Mouse (Mus musculus) stomach, embryonic 15.5 days (tissue): ENCODE results near the gene Mrpl53. TPM values are rescaled to one million over a fixed set of nuclear protein-coding genes. Genes with fewer than 3 reads are reported as not detected.

Experiments used
- ATAC-seq: fragments of 200-750 bp; cut with Nextera tagmentation; 2 replicates; pipeline ENCODE4 v1.8.0; 2017; ENCODE audit warnings: low read depth, moderate number of reproducible peaks, moderate TSS enrichment; ENCODE audit not compliant: insufficient read depth, low FRiP score
- H3K27ac ChIP-seq: fragments of 300-500 bp; sonication (generic); 2 replicates; pipeline ENCODE4 v1.5.1; 2015; ENCODE audit warnings: mild to moderate bottlenecking, inconsistent platforms
- H3K27me3 ChIP-seq: fragments of 300-500 bp; sonication (generic); replicated peaks from 2 replicates; pipeline ENCODE4 v1.6.1; 2015; ENCODE audit warnings: inconsistent platforms
- H3K36me3 ChIP-seq: fragments of 300-500 bp; sonication (generic); 2 replicates; pipeline ENCODE4 v1.6.1; 2015; ENCODE audit warnings: inconsistent platforms
- H3K4me1 ChIP-seq: fragments of 300-500 bp; sonication (generic); 2 replicates; pipeline ENCODE4 v1.6.1; 2015; ENCODE audit warnings: inconsistent platforms
- H3K4me2 ChIP-seq: fragments of 300-500 bp; sonication (generic); 2 replicates; pipeline ENCODE4 v1.6.1; 2015; ENCODE audit warnings: mild to moderate bottlenecking, inconsistent platforms
- H3K4me3 ChIP-seq: fragments of 300-500 bp; sonication (generic); replicated peaks from 2 replicates; pipeline ENCODE4 v1.5.1; 2015; ENCODE audit warnings: inconsistent platforms
- H3K9ac ChIP-seq: fragments of 300-500 bp; sonication (generic); 2 replicates; pipeline ENCODE4 v1.6.1; 2015; ENCODE audit warnings: inconsistent platforms
- H3K9me3 ChIP-seq: fragments of 300-500 bp; sonication (generic); 2 replicates; pipeline ENCODE4 v1.6.1; 2016; ENCODE audit warnings: inconsistent platforms
- WGBS: fragments of 180-500 bp; shearing (Covaris S2); methylation state at CpG from one replicate; pipeline ENCODE4 v1.1.7; 2015; 5-methylcytosine and 5-hydroxymethylcytosine counted together
- polyA plus RNA-seq: library from polyadenylated mRNA; unstranded; fragments of >200 nt; fragmentation: Nextera tagmentation; extraction: Ambion mirVana; gene quantifications from 2 replicates; pipeline ENCODE4 v1.2.1, GENCODE M21; 2015

Gene Mrpl53
- polyA plus RNA-seq = 122 and 136 TPM in 2 replicates

GRCm38 (mm10) chr6:83108762-83109668, at the start of gene Mrpl53:
TSS of gene Mrpl53 (plus strand) at chr6:83109040.
- WGBS = under 1% methylated on average over 76 of the region's 76 CpGs
- Histone ChIP-seq H3K36me3 (no peaks in the 10 kb centered on the region), H3K9me3 (no peaks in the 10 kb centered on the region), H3K4me3 (peak within 1 kb of the TSS; percentile 88), H3K9ac (peak within 1 kb of the TSS; percentile 94), H3K27me3 (no peaks in the 10 kb centered on the region), H3K4me1 (peaks cover 18% of the 10 kb centered on the region), H3K27ac (peak within 1 kb of the TSS; percentile 85), H3K4me2 (peak within 1 kb of the TSS; percentile 91)
- peak; percentile 88 for ATAC-seq

- Histone ChIP-seq H3K9me3 (no peaks in the 10 kb centered on the region), H3K4me1 (peaks cover 24% of the 10 kb centered on the region), H3K9ac (no peak overlapping the region), H3K36me3 (no peaks in the 10 kb centered on the region), H3K27me3 (peaks cover 93% of the 10 kb centered on the region), H3K27ac (no peak overlapping the region), H3K4me3 (no peak overlapping the region), H3K4me2 (no peak overlapping the region)
- 32% methylated on average over 8 of the region's 8 CpGs for WGBS
- ATAC-seq = no peak
Observed at GRCm38 (mm10) chr6:83065995-83066394, 42.8 kb upstream of the Mrpl53 start.

GRCm38 (mm10) chr6:83066441-83066840, 42.4 kb upstream of the Mrpl53 start:
- Histone ChIP-seq H3K4me1 (peaks cover 28% of the 10 kb centered on the region), H3K36me3 (no peaks in the 10 kb centered on the region), H3K4me2 (no peak overlapping the region), H3K27ac (no peak overlapping the region), H3K9ac (no peak overlapping the region), H3K27me3 (peaks cover 93% of the 10 kb centered on the region), H3K9me3 (no peaks in the 10 kb centered on the region), H3K4me3 (no peak overlapping the region)
- ATAC-seq = no peak
- WGBS = 24% methylated on average over 6 of the region's 6 CpGs

DNA sequence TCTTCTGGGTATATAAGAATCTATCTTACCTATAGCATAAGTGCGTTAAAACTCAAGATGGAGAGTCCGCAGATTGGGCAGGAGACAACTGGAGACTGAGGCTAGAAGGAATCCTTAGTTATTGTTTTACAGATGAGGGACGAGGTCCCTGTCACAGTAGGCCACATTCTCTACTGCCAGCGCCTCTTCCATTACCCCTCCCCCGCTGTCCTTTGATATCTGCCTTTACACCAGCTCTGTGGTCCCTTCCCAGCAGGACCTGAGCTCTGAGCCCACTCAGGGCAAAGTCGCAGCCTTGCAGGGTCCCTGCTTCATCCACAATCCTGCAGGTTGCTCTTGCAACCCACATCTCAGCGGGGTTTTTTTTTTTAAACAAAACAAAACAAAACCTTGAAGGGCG, 40.6 kb upstream of the Mrpl53 start:
- no peak overlapping the region for H3K27ac ChIP-seq
- WGBS = 9% methylated on average over 8 of the region's 8 CpGs
- peaks cover 28% of the 10 kb centered on the region for H3K4me1 ChIP-seq
- peak overlapping the region; percentile 56 for H3K4me2 ChIP-seq
- H3K9me3 ChIP-seq = no peaks in the 10 kb centered on the region
- H3K36me3 ChIP-seq = no peaks in the 10 kb centered on the region
- no peak for ATAC-seq
- H3K27me3 ChIP-seq = peaks cover 94% of the 10 kb centered on the region
- H3K9ac ChIP-seq = no peak overlapping the region
- H3K4me3 ChIP-seq = peak overlapping the region; percentile 28

GRCm38 (mm10) chr6:83068706-83069487, 39.9 kb upstream of the Mrpl53 start:
- Histone ChIP-seq H3K27me3 (peaks cover 94% of the 10 kb centered on the region), H3K27ac (no peak overlapping the region), H3K9ac (no peak overlapping the region), H3K9me3 (no peaks in the 10 kb centered on the region), H3K36me3 (no peaks in the 10 kb centered on the region), H3K4me2 (peak overlapping the region; percentile 56), H3K4me1 (peaks cover 28% of the 10 kb centered on the region), H3K4me3 (peak overlapping the region; percentile 28)
- ATAC-seq = no peak
- WGBS = 1% methylated on average over 80 of the region's 81 CpGs

DNA sequence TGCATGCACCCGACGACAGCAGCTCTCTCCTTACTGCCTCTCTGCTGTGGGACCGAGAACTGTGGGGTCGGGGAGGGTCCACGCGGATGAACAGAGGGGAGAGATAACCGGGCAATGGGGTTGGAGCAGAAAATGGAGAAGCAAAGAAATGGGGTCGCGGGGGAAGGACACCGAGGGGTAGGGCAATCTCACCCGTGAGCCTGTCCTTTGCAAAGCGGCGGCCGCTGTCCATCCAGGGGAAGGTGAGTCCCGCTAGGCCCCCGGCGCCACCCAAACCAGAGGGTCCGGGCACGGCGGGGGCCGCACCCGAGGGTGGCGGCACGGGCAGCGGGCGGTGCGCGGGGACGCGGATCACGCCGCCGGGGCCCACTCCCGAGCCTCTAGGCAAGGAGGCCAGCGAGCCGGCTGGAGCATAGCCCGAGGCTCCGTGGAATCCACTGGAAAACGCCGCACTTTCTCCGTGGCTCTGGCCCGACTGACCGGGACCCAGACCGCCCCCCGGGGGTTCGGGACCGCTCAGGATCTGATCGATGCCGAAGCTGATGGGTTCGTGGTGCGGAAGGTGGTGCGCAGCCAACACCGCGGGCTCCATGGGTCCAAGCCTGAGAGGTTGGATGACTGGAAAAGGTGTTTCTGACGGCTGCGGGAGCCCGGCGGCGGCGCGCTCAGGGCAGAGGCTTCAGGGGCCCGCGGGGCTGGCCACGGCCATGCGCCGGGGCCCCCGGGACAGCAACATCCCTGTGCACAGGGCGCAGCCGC, 39.2 kb upstream of the Mrpl53 start:
- Histone ChIP-seq H3K4me1 (peaks cover 28% of the 10 kb centered on the region), H3K27ac (no peak overlapping the region), H3K36me3 (no peaks in the 10 kb centered on the region), H3K4me2 (peak overlapping the region; percentile 56), H3K27me3 (peaks cover 93% of the 10 kb centered on the region), H3K4me3 (peak overlapping the region; percentile 28), H3K9me3 (no peaks in the 10 kb centered on the region), H3K9ac (no peak overlapping the region)
- ATAC-seq = no peak
- WGBS = 2% methylated on average over 69 of the region's 69 CpGs

GRCm38 (mm10) chr6:83070247-83070310, 38.8 kb upstream of the Mrpl53 start, which contains the start of gene Tlx2:
TSS of gene Tlx2 (minus strand) at chr6:83070293.
- WGBS = under 1% methylated on average over 10 of the region's 10 CpGs

DNA sequence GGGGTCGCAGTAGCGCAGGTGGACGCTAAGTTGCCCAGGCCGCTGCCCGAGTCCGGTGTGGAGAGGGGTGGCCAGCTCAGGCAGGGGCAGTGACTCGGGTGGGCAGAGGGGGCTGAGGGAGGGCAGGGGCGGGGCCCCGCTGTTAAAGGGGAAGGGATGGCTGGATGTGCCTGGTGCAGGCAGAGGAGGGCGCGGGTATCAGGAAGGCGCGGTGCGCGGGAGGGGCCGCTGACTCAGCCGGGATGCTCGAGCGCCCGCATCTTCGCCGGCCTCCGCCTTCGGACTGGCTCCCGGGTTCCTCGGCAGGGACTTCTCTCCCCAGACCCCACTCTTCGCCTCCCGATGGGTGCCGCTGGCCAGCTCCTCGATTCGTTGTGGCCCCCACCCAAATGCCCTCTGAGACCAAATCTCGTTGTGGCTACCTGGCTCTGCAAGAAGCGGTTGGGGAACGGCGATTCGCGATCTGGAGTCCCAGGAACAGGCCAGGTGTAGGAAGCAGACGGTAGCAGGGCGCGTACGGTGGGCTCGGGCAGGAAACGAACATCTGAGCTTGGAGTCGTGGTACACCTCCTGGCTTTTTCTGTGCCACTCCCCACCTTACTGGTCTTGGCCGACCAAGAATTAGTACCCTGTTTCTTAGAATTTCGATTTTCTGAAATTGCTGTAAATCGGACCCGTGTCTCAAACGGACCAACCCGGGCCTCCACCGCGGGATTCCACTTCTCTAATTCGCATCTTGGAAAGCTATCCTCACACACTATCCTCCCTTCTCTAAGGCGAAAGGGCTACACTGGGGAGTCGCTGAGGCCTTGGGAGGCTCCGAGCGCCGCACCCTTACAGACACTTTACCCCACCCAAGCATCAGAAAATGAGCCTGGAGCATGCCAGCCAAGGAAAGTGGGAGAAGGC, 38.3 kb upstream of the Mrpl53 start:
- Histone ChIP-seq H3K27ac (no peak overlapping the region), H3K9ac (no peak overlapping the region), H3K27me3 (peaks cover 93% of the 10 kb centered on the region), H3K36me3 (no peaks in the 10 kb centered on the region), H3K4me2 (peak overlapping the region; percentile 37), H3K4me3 (peak overlapping the region; percentile 28), H3K9me3 (no peaks in the 10 kb centered on the region), H3K4me1 (peaks cover 28% of the 10 kb centered on the region)
- under 1% methylated on average over 52 of the region's 58 CpGs for whole genome bisulfite sequencing
- ATAC-seq = no peak

More at GRCm38 (mm10) chr6:83070247-83070310, 38.8 kb upstream of the Mrpl53 start, which contains the start of gene Tlx2:
- Histone ChIP-seq H3K9ac (no peak within 1 kb of the TSS), H3K4me1 (peaks cover 28% of the 10 kb centered on the region), H3K27ac (no peak within 1 kb of the TSS), H3K27me3 (peaks cover 92% of the 10 kb centered on the region), H3K4me2 (peak within 1 kb of the TSS; percentile 56), H3K36me3 (no peaks in the 10 kb centered on the region), H3K9me3 (no peaks in the 10 kb centered on the region), H3K4me3 (peak within 1 kb of the TSS; percentile 28)
- no peak for ATAC-seq

DNA sequence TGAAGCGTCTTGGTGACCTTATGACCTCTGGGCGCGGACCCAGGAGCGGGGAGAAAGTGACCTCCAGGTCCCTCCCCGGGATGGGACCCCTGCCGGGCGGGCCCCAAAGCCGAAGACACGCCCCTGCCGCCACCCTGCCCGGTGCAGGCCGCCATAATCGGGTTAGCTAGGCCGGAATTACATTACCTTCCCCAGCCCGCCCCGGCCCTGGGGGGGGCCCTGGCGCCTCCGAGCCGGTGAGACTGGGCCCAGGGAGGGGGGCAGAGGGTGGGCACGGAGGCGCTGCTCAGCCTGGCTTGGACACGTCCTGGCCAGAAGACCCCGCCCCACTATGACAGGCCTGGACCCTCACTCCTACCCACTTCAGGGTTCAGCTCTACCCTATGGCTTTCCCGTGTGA, 37.6 kb upstream of the Mrpl53 start:
- no peak for ATAC-seq
- Histone ChIP-seq H3K4me3 (peak overlapping the region; percentile 28), H3K9ac (no peak overlapping the region), H3K36me3 (no peaks in the 10 kb centered on the region), H3K4me2 (peak overlapping the region; percentile 16; the same call in 1 of the 2 replicates), H3K27me3 (peaks cover 91% of the 10 kb centered on the region), H3K27ac (no peak overlapping the region), H3K4me1 (peaks cover 28% of the 10 kb centered on the region), H3K9me3 (no peaks in the 10 kb centered on the region)
- WGBS = 2% methylated on average over 24 of the region's 24 CpGs

DNA sequence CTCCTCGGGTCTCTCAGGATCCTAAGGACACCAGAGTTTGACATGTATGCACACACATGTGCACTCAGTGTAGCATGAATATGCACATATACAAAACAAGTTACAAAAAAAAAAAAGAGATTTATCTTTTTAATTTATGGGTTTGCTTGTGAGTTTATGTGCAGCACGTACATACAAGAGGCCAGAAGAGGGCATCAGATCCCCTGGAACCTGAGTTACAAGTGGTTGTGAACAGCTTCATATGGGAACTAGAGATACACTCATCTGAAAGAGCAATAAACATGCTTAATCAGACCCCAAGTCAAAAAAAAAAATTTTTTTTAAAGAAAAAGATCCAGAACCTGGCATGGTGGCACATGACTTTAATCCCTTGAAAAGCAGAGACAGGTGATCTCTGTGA, 33.9 kb upstream of the Mrpl53 start:
- Histone ChIP-seq H3K4me3 (no peak overlapping the region), H3K9ac (no peak overlapping the region), H3K9me3 (no peaks in the 10 kb centered on the region), H3K27ac (no peak overlapping the region), H3K4me2 (no peak overlapping the region), H3K4me1 (peaks cover 19% of the 10 kb centered on the region), H3K27me3 (peaks cover 63% of the 10 kb centered on the region), H3K36me3 (no peaks in the 10 kb centered on the region)
- ATAC-seq = no peak
- WGBS = 12% methylated on average over 2 of the region's 2 CpGs
